Mouse (Mus musculus): ENCODE results near the gene Nme1.
A peak's percentile ranks its signal among the peaks of the same experiment; 100 is the strongest.

The Nme1 gene

DNA sequence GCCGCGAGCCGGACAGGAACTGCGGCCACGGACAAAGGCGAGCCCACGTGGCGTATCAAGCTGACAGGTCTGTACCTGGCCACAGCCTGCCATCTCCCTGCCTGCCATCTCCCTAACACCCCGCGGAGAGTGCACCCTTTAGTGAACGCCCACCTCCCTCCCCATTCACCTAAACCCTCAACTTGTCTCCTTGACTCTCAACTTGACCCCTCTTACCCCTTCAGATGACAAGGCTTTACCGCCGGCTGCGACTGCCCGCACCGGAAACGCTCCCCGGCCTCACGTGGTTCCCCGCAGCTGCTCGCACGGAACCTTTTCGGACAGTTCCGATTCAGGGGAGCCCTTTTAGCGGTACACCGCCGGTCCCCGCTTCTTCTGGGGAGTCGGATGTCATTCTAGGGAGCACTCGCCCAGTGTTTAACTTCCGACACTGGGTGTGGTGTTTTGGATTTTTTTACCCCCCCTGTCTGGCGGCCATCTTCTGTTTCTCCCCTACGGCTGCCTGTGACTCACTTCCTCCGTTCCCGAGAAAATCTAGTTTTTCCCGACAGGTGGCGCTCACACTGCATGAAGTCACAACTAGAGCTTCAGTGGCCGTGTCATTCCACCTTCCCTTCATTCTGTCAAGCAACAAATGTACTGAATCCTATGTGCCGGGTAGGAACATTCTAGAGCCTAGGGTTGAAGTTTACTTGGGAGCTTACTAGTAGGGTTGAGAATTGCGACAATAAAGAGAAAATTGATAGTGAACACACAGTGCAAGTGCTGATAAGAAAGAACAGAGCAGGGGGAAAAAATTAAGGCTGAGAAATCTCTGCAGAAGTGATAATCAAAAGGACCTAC lies at the start of gene Nme1, which contains the start of gene Gm20390:
TSS of gene Nme1 (minus strand) at position 517 of the 843 bp plus-strand sequence.
TSS of gene Gm20390 (minus strand) at position 289 of the 843 bp plus-strand sequence.
- peak; percentile 100 for DNase-seq (ENCODE audit: low read depth)

- no peak for DNase-seq (ENCODE audit: low read depth)
Measured at GRCm38 (mm10) chr11:94003346-94003745, 35.0 kb upstream of the Nme1 start.

DNA sequence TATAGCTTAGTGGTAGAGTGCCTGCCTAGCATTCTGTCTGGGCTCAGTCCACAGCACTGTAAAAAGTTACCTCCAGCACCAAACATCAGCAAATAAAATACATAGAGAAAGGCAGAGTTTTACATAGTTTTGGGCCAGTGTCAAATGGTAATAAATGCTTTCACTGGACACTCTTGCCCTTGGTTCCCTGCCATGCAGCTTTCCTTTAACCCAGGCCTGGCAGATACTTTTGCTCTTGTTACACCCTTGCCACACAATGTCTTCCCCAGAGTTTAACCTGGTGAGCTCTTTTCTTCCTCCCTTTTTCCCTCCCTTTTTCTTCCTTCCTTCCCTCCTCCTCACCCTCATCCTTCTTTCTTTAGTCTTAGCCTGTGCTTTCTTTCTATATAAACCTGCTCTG lies 31.0 kb upstream of the Nme1 start:
- DNase-seq (ENCODE audit: low read depth) = no peak

DNA sequence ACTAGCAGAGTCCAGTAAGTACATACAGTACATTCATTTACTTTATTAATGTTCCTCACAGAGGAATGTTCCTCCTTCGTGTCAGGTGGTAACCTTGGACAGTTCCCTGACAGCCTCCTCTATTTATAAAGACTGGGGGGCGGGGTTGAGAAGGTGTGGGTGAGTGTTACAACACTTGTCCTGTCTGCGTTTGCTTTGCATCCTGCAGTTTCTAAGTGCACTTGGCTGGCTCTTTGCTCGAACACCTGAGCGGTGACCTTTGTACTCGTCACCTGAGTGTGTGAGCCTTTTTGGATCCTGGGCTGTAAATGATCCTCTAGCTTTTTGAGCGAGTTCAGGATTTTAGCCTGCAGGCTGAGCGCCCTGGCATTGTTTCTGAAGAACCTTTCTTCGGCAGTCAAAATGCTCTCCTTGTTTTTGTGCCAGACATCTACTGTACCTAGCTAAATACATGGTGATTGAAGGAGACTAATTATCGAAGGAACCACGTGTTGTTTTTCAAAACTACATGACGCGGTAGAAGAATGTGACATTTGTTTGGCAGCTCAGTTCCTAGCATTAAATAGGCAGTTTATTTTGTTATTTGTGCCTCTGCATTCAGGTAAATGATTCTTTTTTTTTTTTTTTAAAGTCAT lies 28.9 kb upstream of the Nme1 start:
- DNase-seq (ENCODE audit: low read depth) = peak; percentile 69

DNA sequence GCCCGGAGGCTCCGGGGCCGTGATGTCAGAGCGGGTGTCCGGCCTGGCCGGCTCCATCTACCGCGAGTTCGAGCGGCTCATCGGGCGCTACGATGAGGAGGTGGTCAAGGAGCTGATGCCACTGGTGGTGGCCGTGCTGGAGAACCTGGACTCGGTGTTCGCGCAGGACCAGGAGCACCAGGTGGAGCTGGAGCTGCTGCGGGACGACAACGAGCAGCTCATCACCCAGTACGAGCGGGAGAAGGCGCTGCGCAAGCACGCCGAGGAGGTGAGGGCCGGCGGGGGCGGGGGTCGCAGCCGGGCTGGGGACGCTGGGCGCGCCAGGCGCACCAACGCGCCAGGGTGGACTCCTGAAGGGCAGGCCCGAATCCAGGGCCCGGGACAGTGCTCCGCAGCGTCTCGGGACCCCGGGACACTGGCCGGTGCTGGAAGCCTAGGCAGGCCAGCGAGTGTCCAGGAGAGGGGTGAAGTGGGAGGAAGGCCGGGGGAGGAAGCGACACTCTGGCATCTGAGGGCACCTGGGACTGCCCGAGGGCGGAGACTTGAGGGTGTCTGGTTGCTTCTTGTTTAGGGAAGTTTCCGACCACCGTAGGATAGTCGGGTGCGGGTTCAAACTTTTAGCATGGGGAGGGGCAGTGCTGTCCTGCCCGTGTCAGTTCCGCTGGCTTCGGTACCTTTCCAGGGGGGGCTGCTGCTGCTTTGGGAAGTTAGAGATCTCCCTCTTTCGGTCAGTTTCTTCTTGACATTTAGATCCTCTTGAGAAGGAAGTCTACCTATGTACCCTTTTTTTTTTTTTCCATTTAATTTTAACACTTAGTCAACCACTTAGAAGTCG lies 28.2 kb upstream of the Nme1 start:
- peak; percentile 73 for DNase-seq (ENCODE audit: low read depth)

GRCm38 (mm10) chr11:93995720-93996305 lies 27.5 kb upstream of the Nme1 start, which contains the start of gene Spag9:
Spag9 (plus strand) TSS chr11:93996091.
- DNase-seq (ENCODE audit: low read depth) = peak; percentile 96

- peak; percentile 97 for DNase-seq (ENCODE audit: low read depth)
Measured at GRCm38 (mm10) chr11:93995111-93995719, 26.9 kb upstream of the Nme1 start.

- peak; percentile 18 for DNase-seq (ENCODE audit: low read depth)
Measured at GRCm38 (mm10) chr11:93994531-93994930, 26.2 kb upstream of the Nme1 start.

DNA sequence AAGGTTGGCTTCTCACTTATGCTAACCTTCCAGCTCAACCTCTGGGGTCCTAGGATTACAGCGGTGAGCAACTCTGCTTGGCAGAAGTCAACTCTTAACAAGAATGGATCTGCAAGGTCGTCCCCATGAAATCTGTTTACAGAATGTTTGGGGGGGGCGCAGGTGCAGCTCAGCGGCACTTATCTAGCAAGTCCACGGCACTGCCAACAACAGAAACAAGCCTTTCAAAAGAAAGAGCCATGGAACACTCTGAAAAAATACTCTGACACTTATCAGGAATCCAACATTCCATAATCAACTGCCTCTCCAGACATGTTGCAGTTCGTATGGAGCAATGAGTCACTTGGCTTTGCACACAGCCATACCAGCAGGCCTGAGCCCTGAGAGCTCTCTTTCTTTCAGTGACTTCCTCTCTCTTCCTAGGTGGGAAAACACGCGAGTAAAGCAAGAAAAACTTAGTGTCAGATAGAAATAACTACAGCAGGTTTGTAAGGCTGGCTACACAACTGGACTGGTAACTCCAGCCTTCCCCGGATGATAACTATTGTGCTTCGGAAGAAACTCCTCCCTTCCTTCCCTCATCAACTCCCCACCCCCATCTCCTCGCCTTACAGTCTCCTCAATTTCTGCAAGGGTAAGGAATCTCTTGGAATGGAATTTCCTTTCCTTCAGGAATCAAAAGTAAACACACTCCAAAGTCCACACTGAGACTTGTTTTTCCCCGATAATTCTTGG lies 20.2 kb upstream of the Nme1 start:
- no peak for DNase-seq (ENCODE audit: low read depth)

DNA sequence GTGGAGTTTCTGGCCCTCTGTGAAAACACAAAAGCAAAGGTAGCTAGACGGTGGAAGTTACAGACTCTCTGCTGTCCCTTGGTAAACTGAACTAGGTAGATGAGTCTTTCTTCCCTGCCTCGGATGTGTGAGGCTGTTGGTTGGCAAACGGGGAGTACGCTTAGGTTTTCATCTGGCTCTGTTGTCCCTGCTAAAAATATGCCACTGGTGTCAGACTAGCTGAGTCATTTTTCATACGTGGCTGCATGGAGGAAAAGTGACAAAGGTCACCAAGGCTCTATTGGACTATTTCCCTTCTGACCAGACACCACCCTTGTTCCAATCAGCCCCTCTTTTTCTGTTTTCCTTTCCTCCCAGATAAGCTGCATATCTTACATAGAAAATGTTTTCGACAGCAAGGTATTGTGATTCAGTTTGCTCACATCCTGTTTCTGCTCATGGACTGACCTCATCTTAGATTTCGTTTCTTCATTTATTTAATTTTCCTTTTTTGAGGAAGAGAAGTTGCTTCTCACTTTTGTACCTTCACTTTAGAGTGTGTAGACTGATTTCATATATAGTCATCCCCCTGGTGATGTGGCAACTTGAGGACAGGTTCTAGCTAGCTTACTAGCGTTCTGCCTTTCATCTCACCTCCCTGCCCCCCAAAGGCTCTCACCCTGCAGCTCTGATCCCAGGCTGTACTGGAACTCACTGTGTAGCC lies 19.5 kb upstream of the Nme1 start:
- DNase-seq (ENCODE audit: low read depth) = peak; percentile 59

DNA sequence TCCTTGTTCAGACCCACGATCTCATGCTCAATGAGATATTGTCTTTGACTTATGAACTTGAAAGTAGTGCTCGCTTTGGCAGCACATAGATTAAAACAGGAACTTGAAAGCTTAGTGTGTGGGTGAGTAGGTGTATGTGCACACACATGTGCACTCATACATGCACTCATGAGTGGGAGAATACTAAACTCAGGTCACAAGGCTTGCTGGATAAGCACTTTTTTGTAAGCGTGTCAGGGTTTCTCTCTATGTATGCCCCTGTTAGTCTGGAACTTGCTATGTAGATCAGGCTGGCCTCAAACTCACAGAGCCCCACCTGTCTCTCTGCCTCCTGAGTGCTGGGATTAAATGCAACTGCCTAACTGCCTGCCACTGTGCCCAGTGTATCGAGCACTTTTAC lies 18.7 kb upstream of the Nme1 start:
- DNase-seq (ENCODE audit: low read depth) = no peak

DNA sequence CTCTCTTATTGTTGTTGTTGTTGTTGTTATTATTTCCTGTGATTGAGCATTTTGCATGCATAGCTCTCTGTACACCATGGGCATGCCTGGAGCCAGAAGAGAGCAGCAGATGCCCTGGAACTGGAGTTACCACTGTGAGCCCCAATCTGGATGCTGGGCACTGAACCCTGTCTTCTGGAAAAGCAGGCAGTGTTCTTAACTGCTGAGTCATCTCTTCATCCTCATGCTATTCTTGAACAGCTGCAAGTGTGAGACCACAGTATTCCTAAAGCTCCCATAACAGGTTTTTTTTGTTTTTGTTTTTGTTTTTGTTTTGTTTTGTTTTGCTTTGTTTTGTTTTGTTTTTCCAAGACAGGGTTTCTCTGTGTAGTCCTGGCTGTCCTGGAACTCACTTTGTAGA lies 18.0 kb upstream of the Nme1 start:
- no peak for DNase-seq (ENCODE audit: low read depth)

GRCm38 (mm10) chr11:93985265-93985664 lies 16.9 kb upstream of the Nme1 start:
- DNase-seq (ENCODE audit: low read depth) = no peak

GRCm38 (mm10) chr11:93984619-93985018 lies 16.3 kb upstream of the Nme1 start:
- no peak for DNase-seq (ENCODE audit: low read depth)

- DNase-seq (ENCODE audit: low read depth) = no peak
Measured at GRCm38 (mm10) chr11:93979502-93980049, 11.3 kb upstream of the Nme1 start.

- DNase-seq (ENCODE audit: low read depth) = no peak
Measured at GRCm38 (mm10) chr11:93972951-93973350, 4.6 kb upstream of the Nme1 start.

DNA sequence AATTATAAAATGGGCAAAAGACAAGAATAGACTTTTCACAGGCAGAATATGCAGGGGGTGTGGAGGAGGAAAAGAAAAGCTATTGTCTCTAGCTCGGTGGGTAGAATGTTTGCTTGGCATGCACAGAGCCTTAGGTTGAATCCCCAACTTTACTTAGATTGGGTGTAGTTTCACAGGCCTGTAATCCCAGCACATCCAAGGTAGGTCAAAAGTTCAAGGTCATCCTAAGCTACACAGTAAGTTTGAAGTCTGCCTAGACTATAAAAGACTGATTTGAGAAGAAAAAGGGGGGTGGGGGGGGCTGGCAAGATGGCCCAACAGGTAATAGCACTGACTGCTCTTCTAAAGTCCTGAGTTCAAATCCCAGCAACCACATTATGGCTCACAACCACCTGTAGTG lies 1.5 kb upstream of the Nme1 start:
- no peak for DNase-seq (ENCODE audit: low read depth)

GRCm38 (mm10) chr11:93969171-93969570 lies 850 bp upstream of the Nme1 start:
- no peak for DNase-seq (ENCODE audit: low read depth)

- DNase-seq (ENCODE audit: low read depth) = no peak
Measured at GRCm38 (mm10) chr11:93968848-93969128, 467 bp upstream of the Nme1 start.

DNA sequence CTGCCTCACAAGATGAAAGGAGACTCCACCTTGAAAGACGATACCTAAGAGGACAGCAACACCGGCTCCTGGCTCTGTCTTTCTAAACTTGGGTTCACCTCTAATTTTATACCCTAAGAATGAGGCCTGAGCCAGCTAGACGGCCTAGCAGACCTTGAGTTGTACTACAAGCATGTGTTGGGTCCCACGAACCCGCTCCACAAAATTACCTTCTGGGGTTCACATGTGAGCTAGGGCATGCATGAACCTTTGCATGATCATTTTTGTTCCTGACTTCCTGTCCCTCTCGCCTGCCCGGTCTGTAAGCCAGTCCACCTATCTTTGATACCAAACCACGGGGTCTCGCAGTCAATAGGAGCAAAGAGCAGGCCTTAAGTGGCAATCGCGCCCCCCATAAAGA lies 940 bp downstream of the Nme1 start:
- DNase-seq (ENCODE audit: low read depth) = peak; percentile 53

Measured in 416B (cell line).